1 mouse cellular context compared by ENCODE assay signal in genomic region chr9:66945647-66946641, GRCm38 (mm10).
A peak's percentile ranks its signal among the peaks of the same experiment; 100 is the strongest.
TF ChIP-seq lines count a peak whose summit lies in the region.

Gene Rps27l (plus strand): TSS chr9:66946086.

TF ChIP-seq in MEL, 35 proteins besides CTCF, POLR2A, EP300 and RAD21 (continued from another document):
- no peak for TF ChIP-seq NRF1 (IDR thresholded peaks at IDR 0.05; ENCODE audit: insufficient read depth, low read depth, low read length, poor library complexity, severe bottlenecking)
- TF ChIP-seq ELF1 (IDR thresholded peaks at IDR 0.05; ENCODE audit: low read depth, low read length) = peak; percentile 99
- peak; percentile 52; the same call in 1 of the 2 replicates for TF ChIP-seq KAT2A (conservative IDR thresholded peaks at IDR 0.05; ENCODE audit: low read depth, low read length)
